Mouse (Mus musculus) liver, embryonic 14.5 days (tissue): ENCODE measurements around the gene Mgat5. TPM values are rescaled to one million over a fixed set of nuclear protein-coding genes. Genes with fewer than 3 reads are reported as not detected.

Source experiments
- ATAC-seq: fragments of 200-750 bp; cut with Nextera tagmentation; 2 replicates; pipeline ENCODE4 v1.8.0; 2017; ENCODE audit warnings: moderate number of reproducible peaks, mild to moderate bottlenecking, moderate library complexity; ENCODE audit not compliant: insufficient read depth
- DNase-seq, 3 experiments: peaks; one replicate each; pipeline ENCODE4 v3.0.0-alpha.2; 2012 to 2013; ENCODE audit warnings: low read depth in 3 of 3, low spot score in 3 of 3
- H3K27ac ChIP-seq: fragments of 300-500 bp; sonication (generic); 2 replicates; pipeline ENCODE4 v1.5.1; 2014; ENCODE audit warnings: moderate library complexity, mild to moderate bottlenecking, control low read depth, inconsistent platforms
- H3K27me3 ChIP-seq: fragments of 300-500 bp; sonication (generic); 2 replicates; pipeline ENCODE4 v1.6.1; 2014; ENCODE audit warnings: mild to moderate bottlenecking, low read length, moderate library complexity; ENCODE audit not compliant: control insufficient read depth, insufficient read depth
- H3K36me3 ChIP-seq: fragments of 300-500 bp; sonication (generic); replicated peaks from 2 replicates; pipeline ENCODE4 v1.6.1; 2014; ENCODE audit warnings: low read depth; ENCODE audit not compliant: control insufficient read depth, insufficient read depth
- H3K4me1 ChIP-seq, 2 experiments: fragments of 200-500 bp in 1 of 2; fragments of 300-500 bp in 1 of 2; sonication (generic) in 1 of 2; replicated peaks; 2 replicates each; pipeline ENCODE4 v1.6.1; 2012 to 2014; ENCODE audit warnings: antibody characterized with exemption in 1 of 2, inconsistent platforms in 1 of 2, low read length in 1 of 2; ENCODE audit not compliant: control insufficient read depth in 2 of 2, insufficient read depth in 2 of 2
- H3K4me2 ChIP-seq: fragments of 300-500 bp; sonication (generic); 2 replicates; pipeline ENCODE4 v1.6.1; 2014; ENCODE audit warnings: low read depth, mild to moderate bottlenecking, control low read depth, moderate library complexity
- H3K4me3 ChIP-seq, 2 experiments: fragments of 200-500 bp in 1 of 2; fragments of 300-500 bp in 1 of 2; sonication (generic) in 1 of 2; 2 replicates each; pipeline ENCODE4 v1.5.1; 2012 to 2014; ENCODE audit warnings: low read depth in 2 of 2, low read length in 2 of 2, mild to moderate bottlenecking in 2 of 2, control low read depth in 1 of 2, inconsistent platforms in 1 of 2, moderate library complexity in 1 of 2; ENCODE audit not compliant: insufficient read depth in 1 of 2
- H3K9ac ChIP-seq: fragments of 300-500 bp; sonication (generic); replicated peaks from 2 replicates; pipeline ENCODE4 v1.6.1; 2014; ENCODE audit warnings: mild to moderate bottlenecking, control low read depth, moderate library complexity
- H3K9me3 ChIP-seq: fragments of 300-500 bp; sonication (generic); 2 replicates; pipeline ENCODE4 v1.6.1; 2016; ENCODE audit warnings: low read length, mixed read lengths; ENCODE audit not compliant: control insufficient read depth
- CTCF ChIP-seq: IDR thresholded peaks from 2 replicates; pipeline ENCODE4 v1.5.1; 2016; ENCODE audit warnings: antibody characterized with exemption, low read depth, control low read depth
- EP300 ChIP-seq: IDR thresholded peaks from 2 replicates; pipeline ENCODE4 v1.6.1; 2016; ENCODE audit warnings: antibody characterized with exemption, low read depth
- WGBS: fragments of 180-500 bp; shearing (Covaris S2); extraction: QIAGEN DNeasy Blood & Tissue Kit; methylation state at CpG from one replicate; pipeline ENCODE4 v1.1.7; 2014; ENCODE audit not compliant: insufficient replicate concordance; 5-methylcytosine and 5-hydroxymethylcytosine counted together
- polyA plus RNA-seq, 2 experiments: library from polyadenylated mRNA; depleted of rRNA in 1 of 2; stranded (reverse) in 1 of 2; unstranded in 1 of 2; fragments of >200 nt; fragmentation: Nextera tagmentation in 1 of 2; extraction: Ambion mirVana in 1 of 2; gene quantifications; 2 replicates each; pipeline versions ENCODE4 v1.2.1 to v1.2.3; 2012 to 2014

Mgat5 gene
- polyA plus RNA-seq, 2 experiments, result 0.62 to 0.67 TPM

GRCm38 (mm10) chr1:127347878-127348620, 143.2 kb downstream of the Mgat5 start:
- H3K4me2 ChIP-seq, result no peak overlapping the region
- H3K4me3 ChIP-seq, result no peak overlapping the region
- no peak overlapping the region for H3K27ac ChIP-seq
- no peak overlapping the region for H3K9ac ChIP-seq
- peaks cover 0 to 15% of the 10 kb centered on the region in 2 experiments; a peak in 2 of 4 replicates for H3K4me1 ChIP-seq
- no peaks in the 10 kb centered on the region for H3K36me3 ChIP-seq
- WGBS, result 30% methylated on average over 3 of the region's 3 CpGs
- no peak for DNase-seq
- ATAC-seq, result no peak
- no peaks in the 10 kb centered on the region for H3K27me3 ChIP-seq
- TF ChIP-seq CTCF (no peak), EP300 (no peak)
- no peaks in the 10 kb centered on the region for H3K9me3 ChIP-seq

GRCm38 (mm10) chr1:127348642-127349341, 144.0 kb downstream of the Mgat5 start:
- DNase-seq, result no peak
- ATAC-seq, result no peak
- no peak overlapping the region for H3K9ac ChIP-seq
- H3K36me3 ChIP-seq, result no peaks in the 10 kb centered on the region
- TF ChIP-seq CTCF (no peak), EP300 (no peak)
- 44% methylated on average over 9 of the region's 9 CpGs for WGBS
- no peaks in the 10 kb centered on the region for H3K9me3 ChIP-seq
- no peak overlapping the region for H3K4me2 ChIP-seq
- H3K4me1 ChIP-seq, result peaks cover 0 to 15% of the 10 kb centered on the region in 2 experiments; a peak in 2 of 4 replicates
- no peak overlapping the region for H3K4me3 ChIP-seq
- no peaks in the 10 kb centered on the region for H3K27me3 ChIP-seq
- H3K27ac ChIP-seq, result no peak overlapping the region

GRCm38 (mm10) chr1:127351380-127352057, 146.7 kb downstream of the Mgat5 start:
- no peak overlapping the region for H3K4me2 ChIP-seq
- DNase-seq, result no peak
- no peak overlapping the region for H3K27ac ChIP-seq
- peaks cover 0 to 13% of the 10 kb centered on the region in 2 experiments; a peak in 2 of 4 replicates for H3K4me1 ChIP-seq
- H3K36me3 ChIP-seq, result no peaks in the 10 kb centered on the region
- H3K4me3 ChIP-seq, result no peak overlapping the region
- no peak for TF ChIP-seq EP300
- no peak for TF ChIP-seq CTCF
- no peaks in the 10 kb centered on the region for H3K9me3 ChIP-seq
- H3K27me3 ChIP-seq, result no peaks in the 10 kb centered on the region
- no peak for ATAC-seq
- no peak overlapping the region for H3K9ac ChIP-seq
- WGBS, result 76% methylated on average over 12 of the region's 12 CpGs

- no peak for ATAC-seq
- H3K4me1 ChIP-seq, result peaks cover 0 to 13% of the 10 kb centered on the region in 2 experiments; a peak in 2 of 4 replicates
- H3K27me3 ChIP-seq, result no peaks in the 10 kb centered on the region
- DNase-seq, result no peak
- no peak overlapping the region for H3K4me3 ChIP-seq
- WGBS, result 62% methylated on average over 4 of the region's 4 CpGs
- H3K36me3 ChIP-seq, result no peaks in the 10 kb centered on the region
- TF ChIP-seq EP300 (no peak), CTCF (no peak)
- no peak overlapping the region for H3K4me2 ChIP-seq
- H3K9me3 ChIP-seq, result no peaks in the 10 kb centered on the region
- H3K9ac ChIP-seq, result no peak overlapping the region
- no peak overlapping the region for H3K27ac ChIP-seq
Observed at GRCm38 (mm10) chr1:127352131-127352793, 147.4 kb downstream of the Mgat5 start.
